Mouse (Mus musculus) adrenal gland, postnatal 14 days (tissue): ENCODE data around the gene Fcgr2b. TPM values are rescaled to one million over a fixed set of nuclear protein-coding genes. Genes with fewer than 3 reads are reported as not detected.

Experiments
- DNase-seq: peaks from one replicate; pipeline ENCODE4 v3.0.0; 2021; ENCODE audit warnings: mixed read lengths
- total RNA-seq: library from RNA; stranded (reverse); gene quantifications from 2 replicates; pipeline ENCODE4 v1.2.3, GENCODE M21; 2021

Fcgr2b gene
- total RNA-seq, 1 experiment from 2014 or later, result 9.2 TPM

- DNase-seq, result no peak
These were observed 49.4 kb downstream of the Fcgr2b start for GRCm38 (mm10) chr1:170926941-170927340.

GRCm38 (mm10) chr1:170924485-170924884, 51.9 kb downstream of the Fcgr2b start:
- DNase-seq, result no peak

- DNase-seq, result no peak
These were observed 57.0 kb downstream of the Fcgr2b start for GRCm38 (mm10) chr1:170919308-170919707.

GRCm38 (mm10) chr1:170915657-170916056, 60.7 kb downstream of the Fcgr2b start:
- DNase-seq, result no peak

- DNase-seq, result no peak
These were observed 63.3 kb downstream of the Fcgr2b start, which contains the start of gene Fcrlb for GRCm38 (mm10) chr1:170912891-170913615. Fcrlb (minus strand) TSS chr1:170912941.

GRCm38 (mm10) chr1:170911907-170912660, 64.3 kb downstream of the Fcgr2b start:
- peak; percentile 19 for DNase-seq

Other genes with a start within 250 kb of the Fcgr2b start
- 31.5 and 33.0 TPM in 2 replicates for gene Atf6, start 108.8 kb downstream of the Fcgr2b start, total RNA-seq
- gene Gm26620, start 91.5 kb downstream of the Fcgr2b start, total RNA-seq, result 0.44 and 0.64 TPM in 2 replicates
- gene Dusp12, start 91.0 kb downstream of the Fcgr2b start, total RNA-seq, result 11.9 and 17.5 TPM in 2 replicates
- not detected in 2 replicates for gene Fcrlb, start 63.6 kb downstream of the Fcgr2b start, total RNA-seq
- gene Fcrla, start 49.0 kb downstream of the Fcgr2b start, total RNA-seq, result 2.0 and 7.7 TPM in 2 replicates
- 0.49 and 0.89 TPM in 2 replicates for gene Fcgr4, start 42.4 kb upstream of the Fcgr2b start, total RNA-seq
- gene Fcgr3, start 88.4 kb upstream of the Fcgr2b start, total RNA-seq, result 8.1 and 10.3 TPM in 2 replicates
- gene Cfap126, start 137.4 kb upstream of the Fcgr2b start, total RNA-seq, result 0.71 and 1.9 TPM in 2 replicates
- gene Sdhc, start 174.1 kb upstream of the Fcgr2b start, total RNA-seq, result 733 and 773 TPM in 2 replicates
- gene Mpz, start 174.2 kb upstream of the Fcgr2b start, total RNA-seq, result 1.5 and 3.2 TPM in 2 replicates
- 37.7 and 40.5 TPM in 2 replicates for gene Pcp4l1, start 219.7 kb upstream of the Fcgr2b start, total RNA-seq
- gene Nr1i3, start 237.4 kb upstream of the Fcgr2b start, total RNA-seq, result 0.83 and 12.4 TPM in 2 replicates
- 52.7 and 58.6 TPM in 2 replicates for gene Tomm40l, start 246.0 kb upstream of the Fcgr2b start, total RNA-seq
- 80.2 and 1,683 TPM in 2 replicates for gene Apoa2, start 248.5 kb upstream of the Fcgr2b start, total RNA-seq